Mouse (Mus musculus) liver, embryonic 14.5 days (tissue): ENCODE data around the gene Foxr2. TPM values are rescaled to one million over a fixed set of nuclear protein-coding genes. Genes with fewer than 3 reads are reported as not detected.
A peak's percentile ranks its signal among the peaks of the same experiment; 100 is the strongest.

Experiments
- ATAC-seq: fragments of 200-750 bp; cut with Nextera tagmentation; 2 replicates; pipeline ENCODE4 v1.8.0; 2017; ENCODE audit warnings: moderate number of reproducible peaks, mild to moderate bottlenecking, moderate library complexity; ENCODE audit not compliant: insufficient read depth
- DNase-seq, 3 experiments: peaks; one replicate each; pipeline ENCODE4 v3.0.0-alpha.2; 2012 to 2013; ENCODE audit warnings: low read depth in 3 of 3, low spot score in 3 of 3
- H3K27ac ChIP-seq: fragments of 300-500 bp; sonication (generic); 2 replicates; pipeline ENCODE4 v1.5.1; 2014; ENCODE audit warnings: moderate library complexity, mild to moderate bottlenecking, control low read depth, inconsistent platforms
- H3K27me3 ChIP-seq: fragments of 300-500 bp; sonication (generic); 2 replicates; pipeline ENCODE4 v1.6.1; 2014; ENCODE audit warnings: mild to moderate bottlenecking, low read length, moderate library complexity; ENCODE audit not compliant: control insufficient read depth, insufficient read depth
- H3K36me3 ChIP-seq: fragments of 300-500 bp; sonication (generic); replicated peaks from 2 replicates; pipeline ENCODE4 v1.6.1; 2014; ENCODE audit warnings: low read depth; ENCODE audit not compliant: control insufficient read depth, insufficient read depth
- H3K4me1 ChIP-seq, 2 experiments: fragments of 200-500 bp in 1 of 2; fragments of 300-500 bp in 1 of 2; sonication (generic) in 1 of 2; replicated peaks; 2 replicates each; pipeline ENCODE4 v1.6.1; 2012 to 2014; ENCODE audit warnings: antibody characterized with exemption in 1 of 2, inconsistent platforms in 1 of 2, low read length in 1 of 2; ENCODE audit not compliant: control insufficient read depth in 2 of 2, insufficient read depth in 2 of 2
- H3K4me2 ChIP-seq: fragments of 300-500 bp; sonication (generic); 2 replicates; pipeline ENCODE4 v1.6.1; 2014; ENCODE audit warnings: low read depth, mild to moderate bottlenecking, control low read depth, moderate library complexity
- H3K4me3 ChIP-seq, 2 experiments: fragments of 200-500 bp in 1 of 2; fragments of 300-500 bp in 1 of 2; sonication (generic) in 1 of 2; 2 replicates each; pipeline ENCODE4 v1.5.1; 2012 to 2014; ENCODE audit warnings: low read depth in 2 of 2, low read length in 2 of 2, mild to moderate bottlenecking in 2 of 2, control low read depth in 1 of 2, inconsistent platforms in 1 of 2, moderate library complexity in 1 of 2; ENCODE audit not compliant: insufficient read depth in 1 of 2
- H3K9ac ChIP-seq: fragments of 300-500 bp; sonication (generic); replicated peaks from 2 replicates; pipeline ENCODE4 v1.6.1; 2014; ENCODE audit warnings: mild to moderate bottlenecking, control low read depth, moderate library complexity
- H3K9me3 ChIP-seq: fragments of 300-500 bp; sonication (generic); 2 replicates; pipeline ENCODE4 v1.6.1; 2016; ENCODE audit warnings: low read length, mixed read lengths; ENCODE audit not compliant: control insufficient read depth
- CTCF ChIP-seq: IDR thresholded peaks from 2 replicates; pipeline ENCODE4 v1.5.1; 2016; ENCODE audit warnings: antibody characterized with exemption, low read depth, control low read depth
- EP300 ChIP-seq: IDR thresholded peaks from 2 replicates; pipeline ENCODE4 v1.6.1; 2016; ENCODE audit warnings: antibody characterized with exemption, low read depth
- WGBS: fragments of 180-500 bp; shearing (Covaris S2); extraction: QIAGEN DNeasy Blood & Tissue Kit; methylation state at CpG from one replicate; pipeline ENCODE4 v1.1.7; 2014; ENCODE audit not compliant: insufficient replicate concordance; 5-methylcytosine and 5-hydroxymethylcytosine counted together
- polyA plus RNA-seq, 2 experiments: library from polyadenylated mRNA; depleted of rRNA in 1 of 2; stranded (reverse) in 1 of 2; unstranded in 1 of 2; fragments of >200 nt; fragmentation: Nextera tagmentation in 1 of 2; extraction: Ambion mirVana in 1 of 2; gene quantifications; 2 replicates each; pipeline versions ENCODE4 v1.2.1 to v1.2.3; 2012 to 2014

The Foxr2 gene
- polyA plus RNA-seq (2012; rRNA removed): not detected in 2 replicates
- not detected in 2 replicates for polyA plus RNA-seq (2014; fragmentation: Nextera tagmentation; extraction: Ambion mirVana)

- ATAC-seq: no peak
- no peak within 1 kb of the TSS for H3K27ac ChIP-seq
- no peak within 1 kb of the TSS for H3K4me3 ChIP-seq
- no peak within 1 kb of the TSS for H3K4me2 ChIP-seq
- H3K4me1 ChIP-seq: no peaks in the 10 kb centered on the region
- no peaks in the 10 kb centered on the region for H3K9me3 ChIP-seq
- TF ChIP-seq CTCF (no peak), EP300 (no peak)
- H3K36me3 ChIP-seq: no peaks in the 10 kb centered on the region
- H3K27me3 ChIP-seq: no peaks in the 10 kb centered on the region
- no peak for DNase-seq
- no peak within 1 kb of the TSS for H3K9ac ChIP-seq
- WGBS: 7% methylated on average over 2 of the region's 3 CpGs
Measured at GRCm38 (mm10) chrX:153118486-153118885, at the start of gene Foxr2. Gene Foxr2, plus strand, starts transcription at chrX:153118786.

DNA sequence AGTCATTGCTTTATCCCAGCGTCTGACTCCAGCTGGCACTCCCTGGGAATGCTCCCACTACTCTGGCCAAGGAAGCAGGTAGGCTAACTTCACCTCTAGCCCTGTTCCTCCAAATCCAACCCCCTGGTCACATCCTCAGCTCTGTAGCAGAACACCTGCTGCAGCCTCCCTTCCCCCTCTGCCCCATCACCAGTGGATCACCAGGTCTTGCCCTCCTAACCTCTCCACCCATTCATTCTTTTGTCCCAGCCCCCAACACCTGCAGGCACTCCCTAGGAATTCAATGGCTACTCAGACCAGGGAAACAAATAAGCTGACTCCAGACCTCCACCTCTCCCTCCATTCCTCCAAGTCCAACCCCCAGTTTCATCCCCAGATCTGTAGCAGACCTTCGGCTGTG, 427 bp downstream of the Foxr2 start:
- no peak for ATAC-seq
- WGBS: 26% methylated on average over 2 of the region's 2 CpGs

DNA sequence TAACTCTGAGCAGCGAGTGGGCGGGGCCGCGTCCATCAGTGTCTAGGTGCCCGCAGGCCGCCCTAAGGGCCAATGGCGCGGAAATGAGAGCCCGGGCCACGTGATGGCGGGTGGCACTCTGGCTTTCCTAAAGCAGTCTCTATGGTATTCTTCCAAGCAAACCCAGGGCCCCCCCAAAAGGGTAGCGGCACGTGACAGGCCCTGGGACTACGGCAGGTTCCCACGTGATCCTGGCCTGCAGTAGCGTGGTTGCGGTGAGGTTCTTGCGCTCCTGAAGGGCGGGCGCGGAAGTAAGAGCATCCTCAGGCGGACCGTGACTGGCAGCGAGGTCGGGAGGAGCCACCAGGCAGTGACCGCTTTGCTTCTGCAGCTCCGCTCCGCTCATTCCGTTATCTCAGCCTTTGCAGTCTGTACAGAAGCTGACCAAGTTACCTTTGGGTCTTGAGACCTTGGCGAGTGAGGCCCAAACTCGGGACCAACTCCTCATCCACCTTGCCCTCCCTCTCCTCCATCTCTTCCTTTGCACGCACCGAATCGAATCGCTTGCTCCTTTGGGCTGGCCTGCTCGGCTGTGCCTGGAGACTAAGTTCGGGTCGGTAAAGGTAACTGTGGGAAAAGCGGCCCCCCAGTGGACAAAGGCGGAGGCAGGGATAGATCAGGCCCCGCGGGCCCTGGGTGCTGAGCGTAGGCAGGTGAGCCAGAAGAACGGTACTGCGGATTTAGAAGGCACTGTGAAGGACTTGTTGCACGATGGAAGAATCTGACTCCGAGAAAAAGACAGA, 21.3 kb downstream of the Foxr2 start, which contains the start of gene Rragb:
TSS of gene Rragb (plus strand) at position 248 of the 782 bp plus-strand sequence.
- Histone ChIP-seq H3K9me3 (no peaks in the 10 kb centered on the region), H3K4me3 (peak within 1 kb of the TSS; percentile 22 to 58), H3K4me2 (peak within 1 kb of the TSS; percentile 48), H3K4me1 (no peaks in the 10 kb centered on the region), H3K27me3 (no peaks in the 10 kb centered on the region), H3K27ac (no peak within 1 kb of the TSS), H3K9ac (0 out of 2 replicates have a peak within 1 kb of the TSS, but pooled peaks have one; percentile 11), H3K36me3 (no peaks in the 10 kb centered on the region)
- peak; percentile 35 for TF ChIP-seq CTCF
- no peak for TF ChIP-seq EP300
- ATAC-seq (peak; percentile 93), DNase-seq (peak; percentile 19 to 35 (median 30))
- WGBS: 13% methylated on average over 45 of the region's 47 CpGs

More for the DNA sequence above, 427 bp downstream of the Foxr2 start:
- Histone ChIP-seq H3K4me2 (no peak overlapping the region), H3K27me3 (no peaks in the 10 kb centered on the region), H3K4me1 (no peaks in the 10 kb centered on the region), H3K9ac (no peak overlapping the region), H3K9me3 (no peaks in the 10 kb centered on the region), H3K36me3 (no peaks in the 10 kb centered on the region), H3K4me3 (no peak overlapping the region), H3K27ac (no peak overlapping the region)
- DNase-seq: no peak
- TF ChIP-seq EP300: no peak
- no peak for TF ChIP-seq CTCF

- Histone ChIP-seq H3K9me3 (no peaks in the 10 kb centered on the region), H3K27ac (no peak overlapping the region), H3K4me3 (no peak overlapping the region), H3K4me2 (no peak overlapping the region), H3K36me3 (no peaks in the 10 kb centered on the region), H3K4me1 (no peaks in the 10 kb centered on the region), H3K27me3 (no peaks in the 10 kb centered on the region), H3K9ac (no peak overlapping the region)
- WGBS: 55% methylated on average over 3 of the region's 3 CpGs
- ATAC-seq (no peak), DNase-seq (no peak)
- no peak for TF ChIP-seq CTCF
Measured at GRCm38 (mm10) chrX:153142656-153143055, 24.1 kb downstream of the Foxr2 start.

DNA sequence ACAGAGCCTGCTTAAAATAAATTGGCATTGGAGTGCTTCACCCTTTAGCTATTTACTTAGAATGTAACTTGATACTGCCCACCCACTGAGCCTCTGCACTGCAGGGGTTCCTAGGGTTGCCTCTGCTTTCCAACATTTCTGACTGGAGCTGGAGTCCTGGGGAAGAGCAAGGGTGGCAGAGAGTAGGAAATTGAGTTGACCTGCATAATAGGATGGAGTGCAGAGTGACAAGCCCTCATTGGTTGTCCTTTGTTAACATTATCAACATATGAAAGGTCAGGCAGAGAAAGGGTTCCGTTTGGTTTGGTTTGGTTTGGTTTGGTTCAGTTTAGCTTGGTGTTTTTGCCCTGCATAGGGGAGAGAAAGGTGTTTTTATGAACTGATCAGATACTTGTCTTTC, 33.2 kb downstream of the Foxr2 start:
- DNase-seq: no peak
- 38% methylated on average over 1 of the region's 1 CpGs for WGBS
- no peaks in the 10 kb centered on the region for H3K27me3 ChIP-seq
- H3K4me3 ChIP-seq: no peak overlapping the region
- H3K4me2 ChIP-seq: no peak overlapping the region
- no peak for ATAC-seq
- TF ChIP-seq CTCF (no peak), EP300 (no peak)
- H3K4me1 ChIP-seq: no peaks in the 10 kb centered on the region
- no peak overlapping the region for H3K27ac ChIP-seq
- no peaks in the 10 kb centered on the region for H3K9me3 ChIP-seq
- H3K9ac ChIP-seq: no peak overlapping the region
- no peaks in the 10 kb centered on the region for H3K36me3 ChIP-seq
